Mouse (Mus musculus) bone marrow macrophage, adult 2 months (primary cell): Measurements from ENCODE around the gene Tec.

Source experiments
- CTCF ChIP-seq: IDR thresholded peaks from 2 replicates; pipeline ENCODE4 v1.5.1; 2012; ENCODE audit warnings: low read depth, mild to moderate bottlenecking, low read length, moderate library complexity
- POLR2A ChIP-seq: IDR thresholded peaks from 2 replicates; pipeline ENCODE4 v1.6.1; 2012; ENCODE audit warnings: mild to moderate bottlenecking, low read depth, low read length, borderline replicate concordance

GRCm38 (mm10) chr5:72811397-72811796 lies 56.9 kb downstream of the Tec start:
- TF ChIP-seq CTCF = 0 out of 2 replicates have a peak, but pooled peaks have one; percentile 7
- TF ChIP-seq POLR2A = no peak
